Mouse (Mus musculus) kidney, embryonic 16.5 days (tissue): ENCODE results near the gene Hfe. TPM values are rescaled to one million over a fixed set of nuclear protein-coding genes. Genes with fewer than 3 reads are reported as not detected.

Experiments
- ATAC-seq: fragments of 200-750 bp; cut with Nextera tagmentation; 2 replicates; pipeline ENCODE4 v1.8.0; 2017; ENCODE audit warnings: moderate TSS enrichment; ENCODE audit not compliant: low FRiP score, low TSS enrichment
- H3K27ac ChIP-seq: fragments of 300-500 bp; sonication (generic); 2 replicates; pipeline ENCODE4 v1.5.1; 2014; ENCODE audit warnings: low read length
- H3K27me3 ChIP-seq: fragments of 300-500 bp; sonication (generic); 2 replicates; pipeline ENCODE4 v1.6.1; 2014; ENCODE audit warnings: low read length, control low read depth, mixed read lengths; ENCODE audit not compliant: insufficient read depth
- H3K36me3 ChIP-seq: fragments of 300-500 bp; sonication (generic); 2 replicates; pipeline ENCODE4 v1.6.1; 2014; ENCODE audit warnings: low read length, control low read depth, mixed read lengths; ENCODE audit not compliant: insufficient read depth
- H3K4me1 ChIP-seq: fragments of 300-500 bp; sonication (generic); 2 replicates; pipeline ENCODE4 v1.6.1; 2014; ENCODE audit warnings: low read length, control low read depth, mixed read lengths; ENCODE audit not compliant: insufficient read depth
- H3K4me2 ChIP-seq: fragments of 300-500 bp; sonication (generic); replicated peaks from 2 replicates; pipeline ENCODE4 v1.6.1; 2014; ENCODE audit warnings: low read depth, low read length
- H3K4me3 ChIP-seq: fragments of 300-500 bp; sonication (generic); 2 replicates; pipeline ENCODE4 v1.5.1; 2014; ENCODE audit warnings: mild to moderate bottlenecking, low read length
- H3K9ac ChIP-seq: fragments of 300-500 bp; sonication (generic); replicated peaks from 2 replicates; pipeline ENCODE4 v1.6.1; 2014; ENCODE audit warnings: low read length
- H3K9me3 ChIP-seq: fragments of 300-500 bp; sonication (generic); 2 replicates; pipeline ENCODE4 v1.6.1; 2016; ENCODE audit warnings: low read length, control low read depth
- WGBS: fragments of 180-500 bp; shearing (Covaris S2); extraction: QIAGEN DNeasy Blood & Tissue Kit; methylation state at CpG from one replicate; pipeline ENCODE4 v1.1.7; 2014; 5-methylcytosine and 5-hydroxymethylcytosine counted together
- polyA plus RNA-seq: library from polyadenylated mRNA; unstranded; fragments of >200 nt; fragmentation: Nextera tagmentation; extraction: Ambion mirVana; gene quantifications from 2 replicates; pipeline ENCODE4 v1.2.1, GENCODE M21; 2015

The Hfe gene
- polyA plus RNA-seq, 1 experiment from 2014 or later, result 9.3 TPM

DNA sequence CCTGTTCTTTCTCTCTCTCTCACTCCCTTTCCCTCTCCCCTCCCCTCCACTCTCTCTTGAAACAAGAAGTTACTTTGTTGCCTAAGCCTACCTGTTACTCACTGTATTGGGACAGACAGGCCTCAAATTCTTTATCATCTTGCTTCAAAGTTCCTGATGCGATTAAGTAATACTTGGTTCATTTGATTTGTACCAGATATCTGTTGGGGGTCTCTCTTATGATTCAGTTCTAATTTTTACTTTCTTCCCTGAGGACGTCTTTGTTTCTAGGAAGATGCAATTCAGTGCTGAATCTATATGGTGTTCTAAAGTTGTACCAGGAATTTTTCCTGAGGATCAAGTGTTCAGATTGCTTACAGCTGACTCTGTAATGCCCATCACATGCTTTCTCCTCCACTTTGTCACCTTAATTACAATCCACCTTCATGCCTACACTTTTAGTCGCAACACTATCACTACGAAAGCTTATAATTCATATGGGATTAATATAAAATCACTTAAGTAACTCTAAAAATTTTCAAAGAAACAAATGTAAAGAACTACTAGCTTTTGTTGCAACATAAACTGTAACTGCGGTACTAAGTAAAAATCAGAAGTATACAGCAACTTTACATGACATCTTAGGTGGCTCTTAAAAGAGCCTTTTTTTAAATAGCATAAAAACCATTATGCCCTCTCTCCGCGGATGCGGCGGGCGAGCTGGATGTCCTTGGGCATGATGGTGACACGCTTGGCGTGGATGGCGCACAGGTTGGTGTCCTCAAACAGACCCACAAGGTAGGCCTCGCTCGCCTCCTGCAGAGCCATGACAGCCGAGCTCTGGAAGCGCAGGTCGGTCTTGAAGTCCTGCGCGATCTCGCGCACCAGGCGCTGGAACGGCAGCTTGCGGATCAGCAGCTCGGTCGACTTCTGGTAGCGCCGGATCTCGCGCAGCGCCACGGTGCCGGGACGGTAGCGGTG is 34.0 kb upstream of the Hfe start:
- WGBS, result 2% methylated on average over 18 of the region's 36 CpGs
- ATAC-seq, result no peak
- peak overlapping the region; percentile 52 for H3K4me3 ChIP-seq

GRCm38 (mm10) chr13:23743963-23744362 is 33.3 kb upstream of the Hfe start:
- Histone ChIP-seq H3K9me3 (no peaks in the 10 kb centered on the region), H3K9ac (peak overlapping the region; percentile 50; the same call in 1 of the 2 replicates), H3K4me1 (peaks cover 25% of the 10 kb centered on the region), H3K4me3 (peak overlapping the region; percentile 52), H3K4me2 (peak overlapping the region; percentile 66), H3K27ac (peak overlapping the region; percentile 89), H3K36me3 (no peaks in the 10 kb centered on the region), H3K27me3 (no peaks in the 10 kb centered on the region)
- no peak for ATAC-seq
- WGBS, result 30% methylated on average over 4 of the region's 4 CpGs

More for the DNA sequence above, 34.0 kb upstream of the Hfe start:
- no peaks in the 10 kb centered on the region for H3K9me3 ChIP-seq
- no peaks in the 10 kb centered on the region for H3K36me3 ChIP-seq
- peaks cover 25% of the 10 kb centered on the region for H3K4me1 ChIP-seq
- H3K4me2 ChIP-seq, result peak overlapping the region; percentile 66
- H3K27me3 ChIP-seq, result no peaks in the 10 kb centered on the region
- H3K27ac ChIP-seq, result peak overlapping the region; percentile 89
- H3K9ac ChIP-seq, result peak overlapping the region; percentile 75

DNA sequence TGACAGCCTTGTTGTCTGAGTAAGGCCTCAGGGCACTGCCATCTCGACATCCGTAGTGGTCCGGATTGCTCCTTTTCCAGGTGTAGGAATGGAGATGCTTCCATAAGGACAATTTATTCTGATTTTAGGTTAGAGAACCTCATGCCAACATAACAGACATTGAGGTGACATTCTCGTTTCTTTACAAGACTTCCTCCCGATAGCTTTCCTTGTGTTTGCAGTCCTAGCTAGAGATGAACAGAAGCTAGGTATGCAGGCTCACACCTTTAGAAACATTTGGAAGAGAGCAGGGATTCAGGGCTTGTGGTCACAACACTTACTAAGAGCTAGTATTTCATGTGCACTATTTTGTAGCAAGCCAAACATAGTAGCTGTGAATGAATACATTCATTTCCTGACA is 32.6 kb upstream of the Hfe start:
- no peak for ATAC-seq
- Histone ChIP-seq H3K36me3 (no peaks in the 10 kb centered on the region), H3K4me2 (no peak overlapping the region), H3K9ac (no peak overlapping the region), H3K27ac (no peak overlapping the region), H3K27me3 (no peaks in the 10 kb centered on the region), H3K4me3 (no peak overlapping the region), H3K9me3 (no peaks in the 10 kb centered on the region), H3K4me1 (peaks cover 25% of the 10 kb centered on the region)
- 78% methylated on average over 5 of the region's 5 CpGs for WGBS

GRCm38 (mm10) chr13:23742007-23742406 is 31.4 kb upstream of the Hfe start:
- no peak overlapping the region for H3K27ac ChIP-seq
- no peaks in the 10 kb centered on the region for H3K27me3 ChIP-seq

GRCm38 (mm10) chr13:23740910-23741309 is 30.3 kb upstream of the Hfe start:
- WGBS, result 59% methylated on average over 5 of the region's 5 CpGs
- Histone ChIP-seq H3K27ac (no peak overlapping the region; the same call in 1 of the 2 replicates), H3K4me2 (peak overlapping the region; percentile 84), H3K36me3 (no peaks in the 10 kb centered on the region), H3K4me1 (peaks cover 18% of the 10 kb centered on the region), H3K9ac (no peak overlapping the region), H3K9me3 (no peaks in the 10 kb centered on the region), H3K27me3 (no peaks in the 10 kb centered on the region), H3K4me3 (peak overlapping the region; percentile 58; the same call in 1 of the 2 replicates)
- no peak for ATAC-seq

More at GRCm38 (mm10) chr13:23742007-23742406, 31.4 kb upstream of the Hfe start:
- Histone ChIP-seq H3K4me1 (peaks cover 19% of the 10 kb centered on the region), H3K4me3 (no peak overlapping the region), H3K4me2 (no peak overlapping the region), H3K9me3 (no peaks in the 10 kb centered on the region), H3K36me3 (no peaks in the 10 kb centered on the region), H3K9ac (no peak overlapping the region)
- ATAC-seq, result no peak

DNA sequence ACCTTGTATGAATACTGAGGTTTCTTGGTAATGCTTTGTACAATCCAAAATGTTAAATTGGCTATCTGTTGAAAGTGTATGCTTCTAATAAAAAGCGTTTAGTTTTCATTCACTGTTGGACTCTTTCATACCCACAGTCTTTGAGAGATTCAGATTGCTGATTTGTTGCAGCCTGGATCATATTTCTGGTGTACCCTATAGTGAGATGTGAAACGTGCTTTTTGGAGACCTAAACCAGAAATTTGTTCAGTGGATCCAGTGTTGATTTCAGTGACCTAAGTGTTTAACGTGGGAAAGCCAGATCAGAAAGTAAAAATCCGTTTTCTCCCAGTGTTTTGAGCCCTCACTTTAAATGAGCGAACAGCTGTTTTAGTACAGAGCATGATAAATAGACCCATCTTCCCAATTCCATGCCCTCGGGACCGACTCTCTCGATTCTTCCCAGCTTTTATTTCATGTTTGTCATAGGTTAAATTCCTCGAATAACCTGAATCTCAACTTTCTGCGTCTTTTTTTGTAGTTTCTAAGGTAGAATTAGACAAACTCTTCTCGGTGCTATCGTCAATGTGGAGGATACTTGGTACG is 29.7 kb upstream of the Hfe start:
- peak overlapping the region; percentile 99 for H3K27ac ChIP-seq
- no peak for ATAC-seq
- H3K36me3 ChIP-seq, result no peaks in the 10 kb centered on the region
- H3K4me3 ChIP-seq, result peak overlapping the region; percentile 58
- peaks cover 18% of the 10 kb centered on the region for H3K4me1 ChIP-seq
- H3K9ac ChIP-seq, result peak overlapping the region; percentile 82
- H3K27me3 ChIP-seq, result no peaks in the 10 kb centered on the region
- H3K4me2 ChIP-seq, result peak overlapping the region; percentile 84
- H3K9me3 ChIP-seq, result no peaks in the 10 kb centered on the region
- 23% methylated on average over 13 of the region's 13 CpGs for WGBS

DNA sequence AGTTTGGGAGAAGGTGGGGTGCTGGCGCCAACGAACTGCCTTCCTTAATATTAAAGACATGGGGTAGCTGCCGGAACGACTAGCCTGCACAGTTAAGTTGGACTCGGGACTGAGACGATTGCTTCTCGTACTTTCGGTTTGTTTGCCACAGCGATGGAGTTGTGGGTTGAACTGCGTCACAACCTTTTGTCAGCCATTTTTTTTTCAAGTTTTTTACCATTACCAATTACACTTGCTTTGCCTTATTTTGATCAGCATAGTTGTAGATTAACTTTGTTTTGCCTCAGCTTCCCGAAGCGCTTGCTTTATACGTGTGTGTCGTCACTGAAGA is 29.2 kb upstream of the Hfe start:
- peak overlapping the region; percentile 84 for H3K4me2 ChIP-seq
- peaks cover 18% of the 10 kb centered on the region for H3K4me1 ChIP-seq
- no peaks in the 10 kb centered on the region for H3K36me3 ChIP-seq
- peak overlapping the region; percentile 99 for H3K27ac ChIP-seq
- no peak for ATAC-seq
- peak overlapping the region; percentile 58 for H3K4me3 ChIP-seq
- under 1% methylated on average over 14 of the region's 14 CpGs for WGBS
- peak overlapping the region; percentile 82 for H3K9ac ChIP-seq
- no peaks in the 10 kb centered on the region for H3K9me3 ChIP-seq
- no peaks in the 10 kb centered on the region for H3K27me3 ChIP-seq

- H3K4me2 ChIP-seq, result peak overlapping the region; percentile 84
- H3K9ac ChIP-seq, result peak overlapping the region; percentile 82
- H3K36me3 ChIP-seq, result no peaks in the 10 kb centered on the region
- peak; percentile 95 for ATAC-seq
- H3K9me3 ChIP-seq, result no peaks in the 10 kb centered on the region
- H3K27ac ChIP-seq, result peak overlapping the region; percentile 99
- WGBS, result under 1% methylated on average over 39 of the region's 39 CpGs
- H3K4me1 ChIP-seq, result peaks cover 14% of the 10 kb centered on the region
- H3K27me3 ChIP-seq, result no peaks in the 10 kb centered on the region
- peak overlapping the region; percentile 58 for H3K4me3 ChIP-seq
Observed at GRCm38 (mm10) chr13:23739069-23739921, 28.6 kb upstream of the Hfe start.

DNA sequence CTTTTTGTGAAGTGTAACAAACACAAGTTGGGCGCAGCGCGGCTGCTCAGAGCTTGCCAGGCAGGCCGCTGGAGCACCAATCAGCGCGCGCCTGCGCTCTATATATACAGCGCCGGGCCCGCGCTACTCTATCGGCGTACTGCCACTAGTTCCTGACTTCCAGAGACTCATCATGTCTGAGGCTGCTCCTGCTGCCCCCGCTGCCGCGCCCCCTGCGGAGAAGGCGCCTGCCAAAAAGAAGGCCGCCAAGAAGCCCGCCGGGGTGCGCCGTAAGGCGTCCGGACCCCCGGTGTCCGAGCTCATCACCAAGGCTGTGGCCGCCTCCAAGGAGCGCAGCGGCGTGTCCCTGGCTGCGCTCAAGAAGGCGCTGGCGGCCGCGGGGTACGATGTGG is 28.0 kb upstream of the Hfe start, which contains the start of gene Hist1h1c:
Gene Hist1h1c (plus strand): TSS at position 132 of the 392 bp plus-strand sequence.
- peak; percentile 95 for ATAC-seq
- under 1% methylated on average over 32 of the region's 38 CpGs for WGBS
- Histone ChIP-seq H3K4me2 (peak within 1 kb of the TSS; percentile 84), H3K4me1 (peaks cover 13% of the 10 kb centered on the region), H3K4me3 (peak within 1 kb of the TSS; percentile 58), H3K27ac (peak within 1 kb of the TSS; percentile 99), H3K27me3 (no peaks in the 10 kb centered on the region), H3K9ac (peak within 1 kb of the TSS; percentile 82), H3K9me3 (no peaks in the 10 kb centered on the region), H3K36me3 (no peaks in the 10 kb centered on the region)
